Mouse (Mus musculus) neutrophil, adult 5-6 weeks (primary cell): ENCODE measurements around the gene Arhgap23. TPM values are rescaled to one million over a fixed set of nuclear protein-coding genes. Genes with fewer than 3 reads are reported as not detected.

Source experiments
- ATAC-seq: fragments of 151-379, 151-347 bp; 2 replicates; pipeline ENCODE4 v1.8.0; 2017; ENCODE audit warnings: mild to moderate bottlenecking, moderate TSS enrichment; ENCODE audit not compliant: insufficient number of reproducible peaks, poor library complexity, low FRiP score, severe bottlenecking; ENCODE audit errors: extremely low read depth
- total RNA-seq: library from RNA; stranded (forward); fragments of 200-1000 nt; gene quantifications from 2 replicates; pipeline ENCODE4 v1.2.3, GENCODE M21; 2017

The Arhgap23 gene
- 8.8 and 10.5 TPM in 2 replicates for total RNA-seq

DNA sequence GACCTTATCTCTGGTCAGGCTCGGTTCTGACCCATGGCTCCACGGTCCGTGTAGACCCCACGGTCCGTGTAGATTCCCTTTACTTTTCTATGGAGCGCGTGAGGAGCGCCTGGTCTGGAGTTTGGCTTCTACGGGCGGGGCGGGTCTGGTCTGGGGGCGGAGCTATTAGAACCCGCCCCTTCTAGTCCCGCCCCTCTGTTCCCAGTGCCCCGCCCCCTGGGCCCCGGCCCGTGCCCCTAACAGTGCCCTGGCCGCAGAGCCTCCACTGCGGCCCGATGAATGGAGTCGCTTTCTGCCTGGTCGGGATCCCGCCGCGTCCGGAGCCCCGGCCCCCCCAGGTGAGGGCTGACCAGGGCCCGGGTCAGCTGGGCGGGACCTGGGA, at the start of gene Arhgap23:
Gene Arhgap23, plus strand, starts transcription at position 204 of the 382 bp plus-strand sequence.
- peak; percentile 23; the same call in 1 of the 2 replicates for ATAC-seq

DNA sequence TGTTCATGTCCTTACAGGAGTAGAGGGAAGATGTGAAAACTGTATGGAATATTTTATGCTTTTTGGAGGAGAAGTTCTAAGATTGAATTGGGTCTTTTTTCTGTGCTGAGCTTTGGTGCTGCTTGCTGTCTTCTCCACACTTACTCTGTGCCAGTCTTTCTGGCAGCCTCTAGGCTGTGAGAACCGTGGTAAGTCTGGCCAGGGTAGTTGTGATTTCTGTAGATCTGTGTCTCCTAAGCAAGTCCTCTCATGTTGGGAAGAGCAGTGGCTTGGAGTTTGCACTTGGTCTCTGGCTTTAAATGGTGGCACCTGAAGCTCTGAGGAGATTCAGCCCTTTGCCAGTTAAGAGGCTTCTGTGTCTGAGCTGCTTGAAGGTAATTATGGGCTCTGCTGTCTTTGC, 49.8 kb upstream of the Arhgap23 start:
- ATAC-seq = no peak

DNA sequence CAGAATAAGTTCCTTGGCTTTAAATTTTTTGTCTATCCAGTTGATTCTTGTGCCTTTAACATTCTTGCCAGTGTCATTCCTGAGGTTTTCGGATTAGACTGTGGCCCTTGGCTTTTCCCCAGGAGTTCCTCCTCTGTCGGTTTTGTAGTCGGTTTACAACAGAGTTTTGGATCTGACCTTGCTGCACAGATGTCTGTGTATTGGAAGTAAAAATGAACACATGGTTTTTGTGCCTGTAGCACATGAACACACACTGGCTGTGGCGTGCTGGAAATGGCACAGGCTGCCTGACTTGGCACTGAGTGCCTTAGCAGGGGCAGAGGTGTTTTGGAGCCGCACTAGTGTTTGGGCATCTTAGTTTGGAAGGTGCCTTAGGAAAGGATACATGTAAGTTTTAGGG, 46.8 kb upstream of the Arhgap23 start:
- no peak for ATAC-seq

DNA sequence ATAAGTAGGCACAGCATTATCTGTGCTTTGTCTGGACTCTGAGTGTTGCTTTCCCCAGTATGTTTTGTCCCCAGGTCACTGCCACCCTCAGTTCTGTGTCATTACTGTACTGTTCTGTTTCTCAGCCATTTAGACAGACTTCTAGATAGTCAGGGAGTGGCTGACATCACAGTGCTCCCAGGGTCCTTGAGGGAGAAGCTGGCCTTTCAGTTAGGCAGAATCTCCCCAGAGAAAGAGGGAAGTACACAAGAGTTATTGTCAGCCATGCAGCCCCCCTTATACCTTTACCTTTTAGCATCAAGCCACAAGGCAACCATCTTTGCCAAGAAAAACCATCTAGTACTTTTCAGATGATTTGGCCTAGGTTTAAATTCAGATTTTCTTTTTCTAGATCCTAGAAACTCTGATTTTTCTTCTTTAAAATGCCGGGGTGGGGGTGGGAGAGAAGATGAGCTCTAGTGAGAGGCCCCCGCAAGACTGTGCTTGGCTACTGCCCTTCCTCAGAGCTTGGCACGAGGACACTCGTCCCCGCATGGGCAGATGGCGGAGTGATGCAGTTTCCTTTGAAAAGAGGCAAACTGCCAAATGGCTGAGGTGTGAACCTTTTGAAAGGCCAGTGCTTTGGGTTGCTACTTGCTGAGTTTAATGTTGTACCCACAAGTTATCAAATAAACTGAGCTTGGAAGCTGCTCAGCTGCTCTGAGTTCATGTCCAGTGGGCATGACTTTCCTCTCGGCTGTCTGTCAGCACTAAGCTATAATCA, 44.8 kb upstream of the Arhgap23 start:
- no peak for ATAC-seq

DNA sequence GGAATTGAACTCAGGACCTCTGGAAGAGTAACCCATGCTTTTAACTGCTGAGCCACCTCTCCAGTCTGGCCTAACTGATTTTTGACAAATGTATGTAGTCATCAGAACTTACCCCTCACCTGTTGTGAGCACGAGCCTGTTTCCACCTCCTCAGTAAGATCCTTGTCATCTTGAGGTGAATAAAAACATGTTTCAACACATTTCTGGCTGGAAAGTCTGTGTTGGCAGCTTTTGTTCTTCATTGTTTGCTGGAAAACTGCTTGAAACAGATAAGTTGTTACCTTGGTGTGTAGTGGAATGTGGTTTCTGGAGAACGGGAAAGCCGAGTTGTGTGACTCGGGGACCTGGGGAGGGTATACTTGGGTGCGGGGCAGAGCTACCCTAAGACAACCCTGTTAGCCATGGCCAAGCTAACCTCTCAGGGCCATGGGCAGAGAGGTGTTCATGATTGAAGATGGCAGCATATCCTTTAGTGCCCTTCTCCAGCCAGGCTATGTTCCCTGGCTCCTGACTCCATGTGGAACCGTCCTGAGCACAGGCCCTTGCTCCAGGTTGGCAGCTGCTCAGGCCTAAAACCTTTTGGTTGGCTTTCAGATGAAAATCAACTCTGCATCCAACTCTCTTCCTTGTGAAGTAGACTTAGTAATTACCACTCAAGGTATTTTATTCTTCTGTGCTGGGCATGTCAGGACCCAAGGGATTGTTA, 43.0 kb upstream of the Arhgap23 start:
- no peak for ATAC-seq

DNA sequence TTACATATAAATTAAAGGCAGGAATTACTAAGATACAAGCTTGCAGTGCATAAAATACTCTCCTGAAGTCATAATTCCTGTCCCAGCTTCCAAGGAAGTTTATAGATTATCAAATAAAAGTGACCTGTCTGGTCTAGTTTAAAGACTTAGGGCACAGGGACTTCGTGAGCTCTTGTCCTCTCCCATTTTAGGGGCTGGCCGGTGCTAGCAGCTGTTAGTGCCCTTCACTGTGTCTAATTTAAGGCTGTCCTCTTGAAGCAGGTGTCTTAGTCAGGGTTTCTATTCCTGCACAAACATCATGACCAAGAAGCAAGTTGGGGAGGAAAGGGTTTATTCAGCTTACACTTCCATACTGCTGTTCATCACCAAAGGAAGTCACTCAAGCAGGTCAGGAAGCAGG, 41.9 kb upstream of the Arhgap23 start:
- ATAC-seq = no peak

DNA sequence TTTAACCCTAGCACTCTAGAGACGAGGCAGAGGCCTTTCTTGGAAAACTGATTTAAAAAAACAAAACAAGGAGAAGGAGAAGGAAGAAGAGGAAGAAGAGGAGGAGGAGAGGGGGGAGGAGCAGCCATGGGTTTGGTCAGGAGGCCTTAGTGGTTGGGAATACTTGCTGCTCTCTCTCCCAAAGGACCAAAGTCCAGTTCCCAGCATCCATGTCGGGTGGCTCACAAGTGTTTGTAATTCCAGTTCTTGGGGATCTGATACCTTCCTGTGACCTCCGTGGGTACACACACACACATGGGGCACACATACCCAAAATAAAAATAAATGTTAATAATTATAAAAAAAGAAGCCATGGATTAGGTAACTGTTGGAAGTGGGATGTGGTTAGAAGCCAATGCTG, 35.3 kb upstream of the Arhgap23 start:
- no peak for ATAC-seq

DNA sequence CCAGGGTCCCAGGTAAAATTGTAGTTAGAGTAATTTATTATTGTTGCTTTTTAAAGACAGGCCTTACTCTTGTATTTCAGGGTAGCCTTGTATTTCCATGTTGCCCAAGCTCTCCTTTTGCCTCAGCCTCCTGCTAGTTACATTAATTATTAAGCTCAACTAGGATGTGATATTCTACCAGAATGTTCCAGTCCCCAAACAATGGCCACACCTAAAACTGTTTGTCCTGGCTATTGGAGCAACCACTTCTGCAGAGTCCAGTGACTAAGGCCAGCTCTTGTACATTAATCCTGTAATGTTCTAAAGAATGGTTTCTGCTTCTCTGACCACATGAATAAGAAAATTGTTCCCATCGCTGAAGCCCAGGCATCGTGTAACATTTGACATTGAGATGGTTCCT, 32.3 kb upstream of the Arhgap23 start:
- no peak for ATAC-seq

DNA sequence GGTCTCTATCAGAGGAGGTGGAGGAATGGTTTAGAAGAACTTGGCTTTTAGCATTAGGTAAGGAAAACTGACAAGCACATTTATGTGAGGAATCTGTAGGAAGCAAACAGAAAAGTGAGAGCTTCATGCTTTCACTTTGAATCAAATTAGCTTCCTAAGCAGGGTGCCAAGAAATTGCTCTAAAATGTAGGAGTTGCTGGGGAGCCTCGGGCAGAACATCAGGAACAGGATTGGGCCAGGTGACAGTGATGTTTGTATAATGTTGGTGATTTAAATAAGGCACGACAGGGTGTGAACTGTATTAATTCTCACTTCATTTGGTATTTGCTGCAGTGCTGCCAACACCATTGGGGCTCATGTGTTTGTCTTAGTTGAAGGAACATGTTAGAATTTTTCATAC, 31.6 kb upstream of the Arhgap23 start:
- no peak for ATAC-seq

DNA sequence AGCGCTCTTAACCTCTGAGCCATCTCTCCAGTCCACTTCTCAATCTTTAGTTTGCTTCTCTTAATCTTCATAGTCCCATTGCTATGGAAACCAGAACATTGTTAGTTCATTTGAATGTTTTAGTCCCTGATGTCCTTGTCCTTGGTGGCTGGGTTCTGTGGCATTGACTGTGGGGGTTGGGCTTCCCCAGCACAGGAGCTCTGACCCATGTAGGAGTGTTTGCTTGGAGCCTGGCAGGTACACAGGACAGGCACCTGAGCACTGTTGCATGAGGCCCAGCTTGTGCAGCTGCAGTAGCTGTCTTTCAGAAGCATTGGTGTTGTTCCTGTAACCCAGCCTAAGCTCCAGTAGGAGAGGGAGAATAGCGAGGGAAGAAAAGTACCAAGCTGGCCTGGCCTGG, 27.5 kb upstream of the Arhgap23 start:
- no peak for ATAC-seq

DNA sequence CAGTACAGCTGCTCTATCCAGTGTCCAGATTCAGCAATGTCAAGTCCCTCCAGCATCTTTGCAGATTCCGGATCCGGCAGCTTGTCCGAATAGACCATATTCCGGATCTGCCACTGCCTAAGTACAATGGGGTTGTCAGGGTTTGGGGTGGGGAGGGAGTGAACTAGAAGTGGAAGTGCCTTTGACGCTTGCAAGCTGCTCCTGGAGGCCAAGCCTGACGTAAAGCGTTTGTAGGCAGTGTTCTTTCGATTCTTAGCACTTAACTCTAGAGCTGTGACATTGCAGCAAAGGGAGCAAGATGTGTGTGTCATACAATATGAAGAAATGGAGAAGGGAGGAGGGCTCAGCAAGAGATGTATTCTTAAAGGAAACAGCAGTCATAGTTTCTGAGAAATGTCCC, 26.2 kb upstream of the Arhgap23 start:
- no peak for ATAC-seq

DNA sequence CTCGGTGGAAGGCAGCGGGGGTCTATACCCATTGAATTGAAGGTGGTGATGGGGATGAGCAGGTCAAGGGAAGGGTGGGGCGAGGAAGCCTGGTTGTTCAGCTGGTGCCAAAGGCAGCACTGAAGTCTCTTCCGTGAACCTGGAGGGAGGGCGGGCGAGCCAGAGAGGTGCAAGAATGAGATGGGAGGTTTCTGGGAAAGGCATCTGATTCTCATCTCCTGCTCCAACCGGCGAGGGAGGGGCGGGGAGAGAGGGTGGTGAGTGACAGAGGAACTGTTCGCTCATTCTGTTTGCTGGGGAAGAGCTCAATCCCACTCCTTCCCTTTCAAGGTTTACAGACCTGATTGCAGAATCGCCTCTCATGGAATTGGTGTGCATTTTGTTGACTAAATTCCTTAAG, 21.7 kb upstream of the Arhgap23 start:
- no peak for ATAC-seq

DNA sequence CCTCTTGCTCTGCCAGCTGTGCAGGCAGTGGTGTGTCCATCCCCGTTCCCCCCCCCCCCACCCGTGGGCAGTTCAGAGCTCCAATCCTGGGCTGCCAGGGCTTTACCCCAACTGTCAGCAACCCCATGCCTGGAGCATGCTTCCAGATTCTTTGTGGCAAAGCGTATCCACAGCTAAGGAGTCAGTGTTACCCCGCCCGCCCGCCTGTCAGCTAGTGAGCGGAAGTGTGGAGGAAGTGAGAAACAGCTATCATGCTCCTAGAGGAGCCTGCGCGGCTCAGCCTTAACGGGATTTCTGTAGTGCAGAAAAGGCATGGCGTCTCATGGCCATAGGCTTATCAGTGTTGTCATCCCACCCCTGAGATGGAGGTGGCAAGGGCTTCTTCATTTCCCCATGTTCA, 21.2 kb upstream of the Arhgap23 start:
- ATAC-seq = no peak

DNA sequence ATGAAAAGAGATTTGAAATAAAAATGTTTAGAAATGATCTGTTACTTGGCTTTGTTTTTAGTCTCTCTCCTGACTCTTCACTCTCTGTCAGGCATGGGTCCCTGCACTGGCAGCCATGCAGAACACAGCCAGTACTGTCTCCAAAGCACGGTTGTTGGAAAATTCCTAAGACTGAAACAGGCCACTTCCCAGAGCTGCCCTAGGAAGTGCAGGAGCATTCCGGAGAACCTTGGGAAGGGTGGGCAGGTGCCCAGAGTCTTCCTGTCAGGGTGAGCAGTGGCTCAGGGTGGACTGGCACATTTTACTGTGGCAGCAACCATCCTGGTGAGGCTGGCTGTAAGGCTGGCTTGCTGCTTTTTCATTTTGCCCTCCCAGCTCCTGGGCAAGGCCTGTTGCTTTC, 16.8 kb upstream of the Arhgap23 start:
- no peak for ATAC-seq

DNA sequence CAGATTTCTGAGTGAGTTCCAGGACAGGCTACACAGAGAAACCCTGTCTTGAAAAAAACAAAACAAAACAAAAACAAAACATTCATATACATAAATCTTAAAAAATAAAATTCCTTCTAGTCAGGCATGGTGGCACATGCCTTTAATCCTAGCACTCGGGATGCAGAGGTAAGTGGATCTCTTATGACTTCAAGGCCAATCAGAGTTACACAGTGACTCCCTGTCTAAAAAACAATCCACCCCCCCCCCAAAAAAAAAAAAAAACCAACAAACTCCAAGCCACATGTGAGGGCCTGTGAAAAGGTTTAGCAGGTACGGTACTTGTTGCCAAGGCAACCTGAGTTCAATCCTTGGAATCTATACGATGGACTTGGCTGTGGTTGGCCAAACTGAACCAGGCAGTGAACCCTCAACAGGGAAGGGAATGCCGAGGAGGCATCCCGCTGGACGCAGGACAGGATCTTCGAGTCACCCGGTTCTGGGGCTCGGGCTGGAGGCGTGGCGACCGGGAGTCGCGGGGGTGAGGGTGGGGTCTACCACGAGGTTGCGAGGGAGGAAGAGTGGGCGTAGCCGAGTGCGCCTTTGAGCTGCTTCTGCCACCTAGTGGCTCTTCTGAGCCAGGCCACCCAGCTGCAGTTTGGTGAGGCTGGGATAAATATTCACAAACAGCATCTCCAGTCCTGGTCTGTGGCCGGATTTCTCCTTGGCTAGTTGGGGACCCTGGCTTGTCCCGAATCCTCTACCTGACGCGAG, 15.2 kb upstream of the Arhgap23 start:
- ATAC-seq = peak; percentile 86

DNA sequence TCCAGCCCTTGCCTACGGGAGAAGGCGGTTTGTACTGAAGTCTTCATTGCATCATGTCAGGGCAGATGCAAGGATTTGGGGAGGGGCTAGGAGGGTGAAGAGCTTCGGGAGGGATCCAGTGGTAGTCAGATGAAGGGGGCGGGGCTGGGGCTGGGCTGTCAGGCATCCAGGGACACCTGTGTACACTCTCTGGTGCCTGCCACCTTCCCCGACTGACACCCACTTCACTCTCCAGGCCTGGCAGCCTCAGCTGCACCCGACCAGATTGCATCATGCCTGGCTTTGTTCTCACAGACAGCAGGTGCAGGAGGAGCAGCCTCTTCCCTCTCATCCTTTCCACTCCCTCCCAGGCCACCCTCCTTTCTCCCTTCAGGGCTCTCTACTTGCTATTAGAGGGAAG, 14.3 kb upstream of the Arhgap23 start:
- no peak for ATAC-seq

DNA sequence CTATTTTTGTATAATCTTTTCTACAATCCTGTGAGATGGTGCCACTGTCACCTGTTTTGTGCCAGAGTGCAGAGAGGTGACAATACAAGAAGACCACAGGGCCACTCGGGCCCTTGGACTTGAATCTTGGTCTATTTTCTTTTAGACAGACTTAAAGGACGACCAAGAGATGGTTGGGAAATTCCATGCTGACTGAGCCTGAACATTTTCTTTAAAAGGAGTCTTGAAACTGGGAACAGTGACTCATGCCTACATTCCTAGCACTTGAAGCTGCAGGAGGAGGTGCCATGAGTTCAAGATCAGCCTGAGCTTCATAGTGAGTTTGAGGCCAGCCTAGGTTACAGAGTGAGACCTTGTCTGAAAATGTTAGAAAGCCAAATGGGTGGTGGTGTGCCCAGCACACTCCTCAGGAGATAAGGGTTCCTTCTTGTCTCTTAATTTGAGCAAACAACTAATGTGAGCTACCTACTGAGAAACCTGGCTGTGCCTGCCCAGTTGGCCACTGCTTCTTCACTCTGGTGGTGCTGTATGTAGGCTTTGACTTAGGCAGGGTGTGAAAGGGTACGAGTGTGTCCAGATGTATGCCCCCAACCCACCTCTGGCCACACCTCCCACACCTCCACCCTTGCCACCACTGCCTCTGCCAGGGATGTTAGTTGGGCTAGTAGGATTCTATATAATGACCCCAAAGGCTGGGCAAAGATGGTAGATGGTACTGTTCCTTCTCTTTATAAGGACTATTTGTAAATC, 13.5 kb upstream of the Arhgap23 start:
- no peak for ATAC-seq

DNA sequence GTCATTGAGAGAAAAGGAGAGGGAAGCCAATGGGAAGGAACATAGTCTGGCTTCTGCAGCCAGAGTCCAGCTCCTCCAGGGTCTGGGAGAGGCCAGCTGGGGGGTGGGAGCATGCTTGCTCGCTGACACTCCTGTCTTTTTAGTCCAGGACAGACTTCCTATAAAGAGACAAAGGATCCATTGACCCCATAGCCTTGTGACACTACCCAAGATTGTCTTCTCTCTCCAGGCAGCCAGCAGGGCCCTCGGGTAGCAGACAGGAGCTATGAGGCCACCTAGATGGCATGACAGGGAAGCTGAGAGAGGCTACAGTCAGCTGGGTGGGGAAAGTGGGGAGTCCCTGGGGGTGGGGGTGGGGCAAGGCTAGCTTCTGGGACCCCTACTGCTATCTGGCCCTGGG, 12.6 kb upstream of the Arhgap23 start:
- ATAC-seq = no peak

DNA sequence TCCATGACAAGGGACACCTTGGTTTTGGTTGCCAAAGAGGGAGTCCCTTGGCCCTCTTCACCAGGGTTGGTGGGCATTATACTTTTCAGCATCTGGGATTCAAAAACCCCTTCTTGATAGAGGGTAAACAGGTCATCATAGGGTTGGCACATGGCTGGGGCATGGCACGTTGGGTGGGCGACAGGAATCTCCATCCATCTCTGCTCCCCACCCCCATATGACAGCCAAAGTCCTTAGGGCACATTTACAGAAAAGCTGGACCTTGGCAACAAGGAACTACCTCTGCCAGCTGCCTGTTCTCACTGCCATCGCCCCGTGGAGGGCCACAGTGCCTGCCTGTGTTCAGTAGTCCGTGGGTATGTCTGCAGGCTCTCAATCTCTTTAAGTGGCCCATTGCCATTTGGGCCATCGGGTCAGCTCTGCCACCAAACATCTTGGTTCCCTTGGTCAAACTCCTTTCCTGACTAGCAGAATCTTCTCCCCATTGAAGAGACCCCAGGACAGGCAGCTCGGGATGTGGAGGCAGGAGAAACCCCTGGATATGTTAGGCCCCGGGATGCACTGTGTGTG, 11.6 kb upstream of the Arhgap23 start:
- no peak for ATAC-seq
